Mouse (Mus musculus) myocyte (in vitro differentiated cells): ENCODE results near the gene Lrmda. TPM values are rescaled to one million over a fixed set of nuclear protein-coding genes. Genes with fewer than 3 reads are reported as not detected.

ENCODE experiments used
- H3K27me3 ChIP-seq: one replicate; pipeline ENCODE4 v1.6.1; 2011; ENCODE audit not compliant: control insufficient read depth, insufficient read depth, insufficient read length
- H3K36me3 ChIP-seq: one replicate; pipeline ENCODE4 v1.6.1; 2011; ENCODE audit not compliant: control insufficient read depth, insufficient read depth
- H3K4me2 ChIP-seq: one replicate; pipeline ENCODE4 v1.6.1; 2011; ENCODE audit warnings: low read depth, control low read depth
- H3K4me3 ChIP-seq: one replicate; pipeline ENCODE4 v1.5.1; 2011; ENCODE audit warnings: mild to moderate bottlenecking, control low read depth, moderate library complexity
- H3K79me2 ChIP-seq: one replicate; pipeline ENCODE4 v1.6.1; 2011; ENCODE audit not compliant: control insufficient read depth, insufficient read depth
- H3ac ChIP-seq: one replicate; pipeline ENCODE4 v1.6.1; 2011; ENCODE audit not compliant: control insufficient read depth, insufficient read length
- CEBPB ChIP-seq: IDR thresholded peaks from 2 replicates; pipeline ENCODE4 v1.6.1; 2011; ENCODE audit warnings: mild to moderate bottlenecking, moderate library complexity; ENCODE audit not compliant: poor library complexity, insufficient read depth, severe bottlenecking
- E2F4 ChIP-seq: IDR thresholded peaks from one replicate; pipeline ENCODE4 v1.6.1; 2011; ENCODE audit warnings: mild to moderate bottlenecking, control low read depth, moderate library complexity; ENCODE audit not compliant: insufficient read depth
- MAX ChIP-seq: IDR thresholded peaks from one replicate; pipeline ENCODE4 v1.6.1; 2011; ENCODE audit warnings: low read depth, mild to moderate bottlenecking, control low read depth
- MYOD1 ChIP-seq, 3 experiments: IDR thresholded peaks; one replicate each; pipeline ENCODE4 v1.6.1; 2011; ENCODE audit warnings: control low read depth in 2 of 3, low read depth in 2 of 3, mild to moderate bottlenecking in 2 of 3, moderate library complexity in 1 of 3; ENCODE audit not compliant: insufficient read length in 2 of 3, control insufficient read depth in 1 of 3
- MYOG ChIP-seq, 3 experiments: IDR thresholded peaks; one replicate each; pipeline ENCODE4 v1.6.1; 2011; ENCODE audit warnings: control low read depth in 2 of 3, low read depth in 2 of 3, mild to moderate bottlenecking in 2 of 3; ENCODE audit not compliant: insufficient read length in 2 of 3, control insufficient read depth in 1 of 3, insufficient read depth in 1 of 3
- POLR2A ChIP-seq: IDR thresholded peaks from one replicate; pipeline ENCODE4 v1.6.1; 2011; ENCODE audit warnings: low read depth, mild to moderate bottlenecking, control low read depth, moderate library complexity; ENCODE audit not compliant: insufficient read length
- POLR2AphosphoS2 ChIP-seq: IDR thresholded peaks from one replicate; pipeline ENCODE4 v1.6.1; 2011; ENCODE audit warnings: low read depth, control low read depth; ENCODE audit not compliant: insufficient read length
- REST ChIP-seq: IDR thresholded peaks from one replicate; pipeline ENCODE4 v1.6.1; 2011; ENCODE audit warnings: mild to moderate bottlenecking, control low read depth, moderate library complexity; ENCODE audit not compliant: insufficient read depth, insufficient read length
- SRF ChIP-seq: IDR thresholded peaks from one replicate; pipeline ENCODE4 v1.6.1; 2011; ENCODE audit warnings: low read depth; ENCODE audit not compliant: control insufficient read depth, insufficient read length
- TCF12 ChIP-seq: IDR thresholded peaks from one replicate; pipeline ENCODE4 v1.6.1; 2011; ENCODE audit warnings: mild to moderate bottlenecking, control low read depth; ENCODE audit not compliant: poor library complexity, insufficient read depth, severe bottlenecking
- TCF3 ChIP-seq: IDR thresholded peaks from one replicate; pipeline ENCODE4 v1.6.1; 2011; ENCODE audit warnings: low read depth, control low read depth; ENCODE audit not compliant: insufficient read length
- USF1 ChIP-seq: IDR thresholded peaks from one replicate; pipeline ENCODE4 v1.6.1; 2011; ENCODE audit warnings: low read depth, mild to moderate bottlenecking, control low read depth, moderate library complexity
- polyA plus RNA-seq: library from polyadenylated mRNA; unstranded; fragments of >200 nt; fragmentation: generic; extraction: Trizol; gene quantifications from one replicate; pipeline ENCODE4 v1.2.1, GENCODE M21; 2012; ENCODE audit warnings: missing spikeins

Lrmda gene
- polyA plus RNA-seq, 1 experiment, result 1.9 TPM

DNA sequence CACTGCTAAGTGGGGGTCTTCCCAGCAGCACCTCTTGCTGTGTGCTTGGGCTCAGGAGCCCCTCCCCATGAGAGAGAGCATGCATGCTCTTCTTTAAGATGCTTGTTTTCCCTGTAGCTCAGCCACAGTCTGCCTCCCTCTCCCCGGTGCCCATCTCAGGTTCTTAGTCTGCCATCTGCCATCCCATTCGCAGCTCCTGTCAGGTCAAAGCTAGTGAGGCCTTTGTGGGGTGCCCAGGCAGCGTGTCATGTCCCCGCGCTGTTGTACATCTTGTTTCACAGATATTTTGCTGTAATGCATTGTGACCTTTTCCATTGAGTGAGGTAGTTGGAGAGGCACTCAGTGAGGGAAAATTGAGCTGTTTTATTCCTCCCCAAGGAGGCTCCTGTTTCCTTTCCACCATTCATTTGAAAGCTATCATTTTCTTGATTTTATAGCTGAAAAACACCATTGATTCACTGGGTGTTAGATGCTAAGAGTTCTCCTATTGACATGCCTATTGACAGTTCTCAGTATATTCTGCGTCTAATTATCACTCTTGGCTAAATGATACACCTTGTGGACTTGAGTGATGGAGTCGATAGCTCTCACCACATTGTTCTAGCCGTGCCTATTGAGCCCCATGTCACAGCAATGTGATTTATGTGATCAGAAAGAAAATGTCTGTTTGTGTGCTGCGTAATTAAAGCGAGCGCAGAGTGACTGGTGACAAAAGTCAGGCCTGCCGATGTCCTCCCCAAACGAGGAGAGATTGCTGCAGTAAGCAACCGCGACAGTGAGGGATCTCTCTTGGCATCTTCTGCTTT lies 335.5 kb downstream of the Lrmda start:
- TF ChIP-seq MAX (no peak), MYOG (IDR thresholded peaks at IDR 0.05; ENCODE audit: control insufficient read depth in 1 of 3, insufficient read depth in 1 of 3, insufficient read length in 2 of 3, low read depth in 2 of 3) (no peak), POLR2A (no peak), REST (no peak), TCF12 (no peak), USF1 (no peak), POLR2AphosphoS2 (no peak), CEBPB (no peak), E2F4 (no peak), SRF (no peak), MYOD1 (IDR thresholded peaks at IDR 0.05; ENCODE audit: control insufficient read depth in 1 of 3, insufficient read length in 2 of 3, low read depth in 2 of 3) (no peak), TCF3 (no peak)
- Histone ChIP-seq H3ac (no peak overlapping the region), H3K4me3 (no peak overlapping the region), H3K79me2 (no peaks in the 10 kb centered on the region), H3K36me3 (no peaks in the 10 kb centered on the region), H3K4me2 (no peak overlapping the region), H3K27me3 (no peaks in the 10 kb centered on the region)

- peaks cover 5% of the 10 kb centered on the region for H3K27me3 ChIP-seq
- no peak for TF ChIP-seq CEBPB
- TF ChIP-seq MYOG (IDR thresholded peaks at IDR 0.05; ENCODE audit: control insufficient read depth in 1 of 3, insufficient read depth in 1 of 3, insufficient read length in 2 of 3, low read depth in 2 of 3), result no peak
- no peak for TF ChIP-seq TCF12
- no peak for TF ChIP-seq E2F4
- no peak for TF ChIP-seq POLR2AphosphoS2
- TF ChIP-seq USF1, result no peak
- TF ChIP-seq MAX, result no peak
- TF ChIP-seq POLR2A, result no peak
- TF ChIP-seq TCF3, result no peak
- TF ChIP-seq REST, result no peak
- no peak for TF ChIP-seq SRF
- no peak for TF ChIP-seq MYOD1 (IDR thresholded peaks at IDR 0.05; ENCODE audit: control insufficient read depth in 1 of 3, insufficient read length in 2 of 3, low read depth in 2 of 3)
- no peaks in the 10 kb centered on the region for H3K79me2 ChIP-seq
- no peak overlapping the region for H3K4me3 ChIP-seq
- H3K4me2 ChIP-seq, result no peak overlapping the region
- no peak overlapping the region for H3ac ChIP-seq
- no peaks in the 10 kb centered on the region for H3K36me3 ChIP-seq
Measured at GRCm38 (mm10) chr14:22357991-22358503, 338.5 kb downstream of the Lrmda start.

DNA sequence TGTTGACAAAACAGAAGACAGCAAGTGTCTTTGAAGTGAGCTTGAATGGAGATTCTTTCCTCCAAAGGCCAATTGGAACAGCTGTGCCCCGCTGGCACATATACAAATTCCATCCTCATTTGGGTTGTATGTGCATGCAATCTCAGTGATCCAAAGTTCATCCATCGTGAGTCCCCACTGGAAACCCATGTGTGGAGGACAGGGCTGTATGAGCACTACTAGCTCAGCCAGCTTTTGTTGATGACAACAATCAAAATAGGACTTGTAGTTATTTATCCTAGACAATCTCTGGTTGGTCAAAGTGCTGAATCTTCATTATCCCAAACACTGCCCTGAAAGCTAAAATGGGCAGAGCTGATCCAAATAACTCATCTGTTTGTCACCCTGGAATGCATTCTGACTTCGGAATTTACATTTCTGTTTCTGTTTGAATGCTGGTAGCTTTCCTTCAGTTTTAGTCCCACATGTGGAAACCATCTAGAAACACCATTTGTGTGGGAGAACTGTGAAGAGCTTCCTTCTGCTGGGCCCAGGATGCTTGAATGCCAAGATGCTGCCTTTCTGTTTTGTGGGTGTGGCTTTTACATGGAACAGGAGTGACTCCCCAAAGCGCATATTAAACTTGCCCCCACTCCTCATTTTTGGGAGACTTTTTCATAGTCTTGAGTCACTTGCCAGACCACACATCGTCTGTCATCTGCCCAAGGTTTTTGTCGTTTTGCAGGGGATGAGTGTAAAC lies 344.7 kb downstream of the Lrmda start:
- TF ChIP-seq TCF12 (no peak), REST (no peak), POLR2AphosphoS2 (no peak), CEBPB (no peak), TCF3 (no peak), MYOG (IDR thresholded peaks at IDR 0.05; ENCODE audit: control insufficient read depth in 1 of 3, insufficient read depth in 1 of 3, insufficient read length in 2 of 3, low read depth in 2 of 3) (no peak), USF1 (no peak), POLR2A (no peak)
- H3ac ChIP-seq, result no peak overlapping the region
- H3K79me2 ChIP-seq, result no peaks in the 10 kb centered on the region

GRCm38 (mm10) chr14:22364771-22365355 lies 345.4 kb downstream of the Lrmda start:
- H3K4me3 ChIP-seq, result no peak overlapping the region
- H3K79me2 ChIP-seq, result no peaks in the 10 kb centered on the region
- H3K4me2 ChIP-seq, result no peak overlapping the region
- peaks cover 5% of the 10 kb centered on the region for H3K27me3 ChIP-seq
- no peaks in the 10 kb centered on the region for H3K36me3 ChIP-seq
- TF ChIP-seq TCF3, result no peak
- no peak for TF ChIP-seq SRF
- TF ChIP-seq MYOD1 (IDR thresholded peaks at IDR 0.05; ENCODE audit: control insufficient read depth in 1 of 3, insufficient read length in 2 of 3, low read depth in 2 of 3), result no peak
- TF ChIP-seq TCF12, result no peak
- no peak for TF ChIP-seq E2F4
- TF ChIP-seq POLR2A, result no peak
- TF ChIP-seq REST, result no peak
- no peak for TF ChIP-seq CEBPB
- TF ChIP-seq MYOG (IDR thresholded peaks at IDR 0.05; ENCODE audit: control insufficient read depth in 1 of 3, insufficient read depth in 1 of 3, insufficient read length in 2 of 3, low read depth in 2 of 3), result no peak
- no peak for TF ChIP-seq USF1
- no peak for TF ChIP-seq POLR2AphosphoS2
- no peak for TF ChIP-seq MAX
- H3ac ChIP-seq, result no peak overlapping the region

More for the DNA sequence above, 344.7 kb downstream of the Lrmda start:
- H3K4me3 ChIP-seq, result no peak overlapping the region
- peaks cover 5% of the 10 kb centered on the region for H3K27me3 ChIP-seq
- H3K4me2 ChIP-seq, result no peak overlapping the region
- no peaks in the 10 kb centered on the region for H3K36me3 ChIP-seq
